Mouse (Mus musculus): ENCODE results near the gene Eif4e. TPM values are rescaled to one million over a fixed set of nuclear protein-coding genes. Genes with fewer than 3 reads are reported as not detected.
"Not testable (repeated sequence)": the region's sequence is repeated elsewhere in the genome, so short reads cannot be mapped to it uniquely, and the experiment has no call there.

Eif4e gene
- polyA plus RNA-seq, 1 experiment from 2014 or later = 468 TPM

- H3K36me3 ChIP-seq (ENCODE audit: control insufficient read depth, insufficient read depth, low read length) = peaks cover 3% of the 10 kb centered on the region
- H3K9me3 ChIP-seq (ENCODE audit: control insufficient read depth, low read length) = no peaks in the 10 kb centered on the region
- DNase-seq (ENCODE audit: low spot score) (no peak), ATAC-seq (ENCODE audit: insufficient read depth, low FRiP score, low TSS enrichment) (no peak)
- WGBS = 93% methylated on average over 2 of the region's 2 CpGs
- no peak overlapping the region for H3K27ac ChIP-seq (ENCODE audit: low read depth, low read length)
- H3K4me2 ChIP-seq (ENCODE audit: low read depth) = no peak overlapping the region
- H3K9ac ChIP-seq (ENCODE audit: low read length) = no peak overlapping the region
- no peaks in the 10 kb centered on the region for H3K27me3 ChIP-seq (ENCODE audit: control insufficient read depth, insufficient read depth, low read length)
- H3K4me1 ChIP-seq (ENCODE audit: control insufficient read depth, insufficient read depth, low read length) = no peaks in the 10 kb centered on the region
- H3K4me3 ChIP-seq (ENCODE audit: low read depth, low read length) = no peak overlapping the region
These were observed 20.7 kb downstream of the Eif4e start for GRCm38 (mm10) chr3:138546678-138547077.

- Histone ChIP-seq H3K4me2 (ENCODE audit: low read depth) (no peak overlapping the region), H3K36me3 (ENCODE audit: control insufficient read depth, insufficient read depth, low read length) (peaks cover 3% of the 10 kb centered on the region), H3K27ac (ENCODE audit: low read depth, low read length) (no peak overlapping the region), H3K4me3 (ENCODE audit: low read depth, low read length) (no peak overlapping the region), H3K4me1 (ENCODE audit: control insufficient read depth, insufficient read depth, low read length) (no peaks in the 10 kb centered on the region), H3K9ac (ENCODE audit: low read length) (no peak overlapping the region), H3K27me3 (ENCODE audit: control insufficient read depth, insufficient read depth, low read length) (no peaks in the 10 kb centered on the region), H3K9me3 (ENCODE audit: control insufficient read depth, low read length) (no peaks in the 10 kb centered on the region)
- DNase-seq (ENCODE audit: low spot score) (no peak), ATAC-seq (ENCODE audit: insufficient read depth, low FRiP score, low TSS enrichment) (no peak)
- WGBS = 84% methylated on average over 4 of the region's 4 CpGs
These were observed 23.1 kb downstream of the Eif4e start for GRCm38 (mm10) chr3:138549045-138549444.

- no peak overlapping the region for H3K4me2 ChIP-seq (ENCODE audit: low read depth)
- DNase-seq (ENCODE audit: low spot score) (no peak), ATAC-seq (ENCODE audit: insufficient read depth, low FRiP score, low TSS enrichment) (no peak)
- no peaks in the 10 kb centered on the region for H3K9me3 ChIP-seq (ENCODE audit: control insufficient read depth, low read length)
- no peaks in the 10 kb centered on the region for H3K27me3 ChIP-seq (ENCODE audit: control insufficient read depth, insufficient read depth, low read length)
- no peaks in the 10 kb centered on the region for H3K4me1 ChIP-seq (ENCODE audit: control insufficient read depth, insufficient read depth, low read length)
- H3K27ac ChIP-seq (ENCODE audit: low read depth, low read length) = no peak overlapping the region
- peaks cover 3% of the 10 kb centered on the region for H3K36me3 ChIP-seq (ENCODE audit: control insufficient read depth, insufficient read depth, low read length)
- no peak overlapping the region for H3K4me3 ChIP-seq (ENCODE audit: low read depth, low read length)
- no peak overlapping the region for H3K9ac ChIP-seq (ENCODE audit: low read length)
- 92% methylated on average over 19 of the region's 19 CpGs for WGBS
These were observed 24.6 kb downstream of the Eif4e start for GRCm38 (mm10) chr3:138550336-138551123.

- not testable (repeated sequence) for H3K27me3 ChIP-seq (ENCODE audit: control insufficient read depth, insufficient read depth, low read length); H3K27ac ChIP-seq (ENCODE audit: low read depth, low read length); H3K9ac ChIP-seq (ENCODE audit: low read length); H3K36me3 ChIP-seq (ENCODE audit: control insufficient read depth, insufficient read depth, low read length); H3K4me3 ChIP-seq (ENCODE audit: low read depth, low read length); H3K4me2 ChIP-seq (ENCODE audit: low read depth); H3K9me3 ChIP-seq (ENCODE audit: control insufficient read depth, low read length); ATAC-seq (ENCODE audit: insufficient read depth, low FRiP score, low TSS enrichment); DNase-seq (ENCODE audit: low spot score); H3K4me1 ChIP-seq (ENCODE audit: control insufficient read depth, insufficient read depth, low read length)
- WGBS = 95% methylated on average over 8 of the region's 8 CpGs
These were observed 29.3 kb downstream of the Eif4e start for GRCm38 (mm10) chr3:138555279-138555678.

GRCm38 (mm10) chr3:138558529-138558928 is 32.5 kb downstream of the Eif4e start:
- no peak overlapping the region for H3K27ac ChIP-seq (ENCODE audit: low read depth, low read length)
- WGBS = 69% methylated on average over 4 of the region's 4 CpGs
- no peak overlapping the region for H3K4me2 ChIP-seq (ENCODE audit: low read depth)
- peaks cover 5% of the 10 kb centered on the region; the same call in 1 of the 2 replicates for H3K4me1 ChIP-seq (ENCODE audit: control insufficient read depth, insufficient read depth, low read length)
- H3K27me3 ChIP-seq (ENCODE audit: control insufficient read depth, insufficient read depth, low read length) = no peaks in the 10 kb centered on the region
- H3K9me3 ChIP-seq (ENCODE audit: control insufficient read depth, low read length) = no peaks in the 10 kb centered on the region
- H3K4me3 ChIP-seq (ENCODE audit: low read depth, low read length) = no peak overlapping the region
- DNase-seq (ENCODE audit: low spot score) = peak; percentile 51
- no peak overlapping the region for H3K9ac ChIP-seq (ENCODE audit: low read length)
- H3K36me3 ChIP-seq (ENCODE audit: control insufficient read depth, insufficient read depth, low read length) = no peaks in the 10 kb centered on the region; the same call in 1 of the 2 replicates
- ATAC-seq (ENCODE audit: insufficient read depth, low FRiP score, low TSS enrichment) = peak; percentile 35; the same call in 1 of the 2 replicates

GRCm38 (mm10) chr3:138560242-138560641 is 34.3 kb downstream of the Eif4e start:
- Histone ChIP-seq H3K9ac (ENCODE audit: low read length) (no peak overlapping the region), H3K27me3 (ENCODE audit: control insufficient read depth, insufficient read depth, low read length) (no peaks in the 10 kb centered on the region), H3K4me1 (ENCODE audit: control insufficient read depth, insufficient read depth, low read length) (peaks cover 5% of the 10 kb centered on the region; the same call in 1 of the 2 replicates), H3K36me3 (ENCODE audit: control insufficient read depth, insufficient read depth, low read length) (no peaks in the 10 kb centered on the region; the same call in 1 of the 2 replicates), H3K27ac (ENCODE audit: low read depth, low read length) (peak overlapping the region; percentile 27; the same call in 1 of the 2 replicates), H3K9me3 (ENCODE audit: control insufficient read depth, low read length) (no peaks in the 10 kb centered on the region), H3K4me3 (ENCODE audit: low read depth, low read length) (no peak overlapping the region), H3K4me2 (ENCODE audit: low read depth) (no peak overlapping the region)
- WGBS = 64% methylated on average over 5 of the region's 5 CpGs
- ATAC-seq (ENCODE audit: insufficient read depth, low FRiP score, low TSS enrichment) = no peak
- DNase-seq (ENCODE audit: low spot score) = no peak

- 52% methylated on average over 3 of the region's 3 CpGs for WGBS
- Histone ChIP-seq H3K4me2 (ENCODE audit: low read depth) (no peak overlapping the region), H3K36me3 (ENCODE audit: control insufficient read depth, insufficient read depth, low read length) (no peaks in the 10 kb centered on the region; the same call in 1 of the 2 replicates), H3K27me3 (ENCODE audit: control insufficient read depth, insufficient read depth, low read length) (no peaks in the 10 kb centered on the region), H3K9ac (ENCODE audit: low read length) (no peak overlapping the region), H3K4me3 (ENCODE audit: low read depth, low read length) (no peak overlapping the region), H3K27ac (ENCODE audit: low read depth, low read length) (peak overlapping the region; percentile 27; the same call in 1 of the 2 replicates), H3K9me3 (ENCODE audit: control insufficient read depth, low read length) (no peaks in the 10 kb centered on the region), H3K4me1 (ENCODE audit: control insufficient read depth, insufficient read depth, low read length) (peaks cover 5% of the 10 kb centered on the region; the same call in 1 of the 2 replicates)
- DNase-seq (ENCODE audit: low spot score) (peak; percentile 40), ATAC-seq (ENCODE audit: insufficient read depth, low FRiP score, low TSS enrichment) (peak; percentile 54; the same call in 1 of the 2 replicates)
These were observed 34.9 kb downstream of the Eif4e start for GRCm38 (mm10) chr3:138560886-138561285.

- DNase-seq (ENCODE audit: low spot score) (no peak), ATAC-seq (ENCODE audit: insufficient read depth, low FRiP score, low TSS enrichment) (no peak)
- H3K4me1 ChIP-seq (ENCODE audit: control insufficient read depth, insufficient read depth, low read length) = no peaks in the 10 kb centered on the region
- no peak overlapping the region for H3K4me2 ChIP-seq (ENCODE audit: low read depth)
- no peaks in the 10 kb centered on the region for H3K27me3 ChIP-seq (ENCODE audit: control insufficient read depth, insufficient read depth, low read length)
- H3K4me3 ChIP-seq (ENCODE audit: low read depth, low read length) = no peak overlapping the region
- no peaks in the 10 kb centered on the region for H3K36me3 ChIP-seq (ENCODE audit: control insufficient read depth, insufficient read depth, low read length)
- no peak overlapping the region for H3K9ac ChIP-seq (ENCODE audit: low read length)
- H3K9me3 ChIP-seq (ENCODE audit: control insufficient read depth, low read length) = peaks cover 2% of the 10 kb centered on the region; the same call in 1 of the 2 replicates
- 93% methylated on average over 10 of the region's 10 CpGs for WGBS
- no peak overlapping the region for H3K27ac ChIP-seq (ENCODE audit: low read depth, low read length)
These were observed 52.9 kb downstream of the Eif4e start for GRCm38 (mm10) chr3:138578867-138579266.

GRCm38 (mm10) chr3:138586213-138586612 is 60.2 kb downstream of the Eif4e start:
- no peak overlapping the region for H3K9ac ChIP-seq (ENCODE audit: low read length)
- WGBS = 24% methylated on average over 7 of the region's 7 CpGs
- H3K4me1 ChIP-seq (ENCODE audit: control insufficient read depth, insufficient read depth, low read length) = no peaks in the 10 kb centered on the region
- peaks cover 3% of the 10 kb centered on the region; the same call in 1 of the 2 replicates for H3K9me3 ChIP-seq (ENCODE audit: control insufficient read depth, low read length)
- no peak overlapping the region for H3K4me3 ChIP-seq (ENCODE audit: low read depth, low read length)
- ATAC-seq (ENCODE audit: insufficient read depth, low FRiP score, low TSS enrichment) = no peak; the same call in 1 of the 2 replicates
- H3K4me2 ChIP-seq (ENCODE audit: low read depth) = no peak overlapping the region
- peak; percentile 30 for DNase-seq (ENCODE audit: low spot score)
- H3K36me3 ChIP-seq (ENCODE audit: control insufficient read depth, insufficient read depth, low read length) = no peaks in the 10 kb centered on the region
- no peak overlapping the region; the same call in 1 of the 2 replicates for H3K27ac ChIP-seq (ENCODE audit: low read depth, low read length)
- H3K27me3 ChIP-seq (ENCODE audit: control insufficient read depth, insufficient read depth, low read length) = no peaks in the 10 kb centered on the region

Measured in neural tube, embryonic 11.5 days (tissue).